Mouse (Mus musculus): ENCODE results near the gene Rgcc.

DNA sequence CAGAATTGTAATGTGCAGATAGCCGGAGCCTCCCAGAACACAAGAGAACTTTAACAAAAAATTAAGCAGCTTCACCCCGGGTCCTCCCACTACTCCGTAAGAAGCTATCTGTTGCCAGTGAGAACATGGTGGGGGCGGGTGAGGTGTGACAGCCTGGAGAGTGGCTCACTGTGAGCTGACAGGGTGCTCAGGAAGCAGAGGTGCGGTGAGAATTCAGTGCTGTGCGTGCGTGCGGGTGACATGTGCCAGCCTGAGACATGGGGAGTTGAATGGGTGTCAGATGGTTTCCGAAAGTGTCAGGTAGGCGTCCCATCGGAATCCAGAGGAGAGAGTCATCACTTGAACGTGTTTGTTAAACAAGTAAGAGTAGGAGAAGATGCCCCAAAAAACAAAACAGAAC, 62.0 kb downstream of the Rgcc start:
- no peak for TF ChIP-seq CTCF (conservative IDR thresholded peaks at IDR 0.05; ENCODE audit: insufficient read depth, insufficient read length, low read depth, low read length)
- TF ChIP-seq POLR2A (IDR thresholded peaks at IDR 0.05; ENCODE audit: low read depth, low read length) = no peak

Measured in kidney, adult 2 months (tissue).